Mouse (Mus musculus) right cerebral cortex, postnatal 14 days (tissue): ENCODE data around the gene Olfr1079.
"Not testable (repeated sequence)": the region's sequence is repeated elsewhere in the genome, so short reads cannot be mapped to it uniquely, and the experiment has no call there.

Experiments used
- DNase-seq: peaks from one replicate; pipeline ENCODE4 v3.0.0; 2022

The Olfr1079 gene

GRCm38 (mm10) chr2:86542380-86542779, at the start of gene Olfr1079:
Olfr1079 (minus strand) TSS chr2:86542480.
- no peak for DNase-seq

GRCm38 (mm10) chr2:86558135-86558534, 15.9 kb upstream of the Olfr1079 start, which contains the start of gene Olfr1080:
Olfr1080 (minus strand) TSS chr2:86558235.
- not testable (repeated sequence) for DNase-seq

GRCm38 (mm10) chr2:86530991-86531390, 11.3 kb downstream of the Olfr1079 start:
- DNase-seq, result peak; percentile 4

- no peak for DNase-seq
Measured at GRCm38 (mm10) chr2:86508161-86508560, 34.1 kb downstream of the Olfr1079 start, which contains the start of gene Olfr1076. Olfr1076 (plus strand) TSS chr2:86508461.

GRCm38 (mm10) chr2:86487286-86487685, 55.0 kb downstream of the Olfr1079 start, which contains the start of gene Olfr228:
Olfr228 (minus strand) TSS chr2:86487386.
- no peak for DNase-seq
